Mouse (Mus musculus) ES-Bruce4 (cell line): ENCODE data around the gene Ppp1r14c. TPM values are rescaled to one million over a fixed set of nuclear protein-coding genes. Genes with fewer than 3 reads are reported as not detected.

Experiments used
- H3K27ac ChIP-seq: 2 replicates; pipeline ENCODE4 v1.5.1; 2012; ENCODE audit warnings: low read length, inconsistent platforms; ENCODE audit not compliant: insufficient read depth
- H3K27me3 ChIP-seq: 2 replicates; pipeline ENCODE4 v1.6.1; 2012; ENCODE audit warnings: mild to moderate bottlenecking, low read length, inconsistent platforms; ENCODE audit not compliant: control insufficient read depth, poor library complexity, insufficient read depth, severe bottlenecking
- H3K36me3 ChIP-seq: 2 replicates; pipeline ENCODE4 v1.6.1; 2012; ENCODE audit warnings: inconsistent platforms, mild to moderate bottlenecking, low read length, moderate library complexity; ENCODE audit not compliant: control insufficient read depth, poor library complexity, insufficient read depth, severe bottlenecking
- H3K4me1 ChIP-seq: one replicate; pipeline ENCODE4 v1.8.1; 2011; ENCODE audit warnings: low read length; ENCODE audit not compliant: control insufficient read depth, insufficient read depth
- H3K4me3 ChIP-seq: 2 replicates; pipeline ENCODE4 v1.5.1; 2011; ENCODE audit warnings: low read depth, mild to moderate bottlenecking, low read length
- H3K9ac ChIP-seq: 2 replicates; pipeline ENCODE4 v1.6.1; 2012; ENCODE audit warnings: low read depth, mild to moderate bottlenecking, inconsistent platforms; ENCODE audit not compliant: poor library complexity, severe bottlenecking
- H3K9me3 ChIP-seq: replicated peaks from 2 replicates; pipeline ENCODE4 v1.6.1; 2012; ENCODE audit warnings: mild to moderate bottlenecking, low read length, inconsistent platforms; ENCODE audit not compliant: control insufficient read depth, poor library complexity, insufficient read depth, severe bottlenecking
- CTCF ChIP-seq: IDR thresholded peaks from one replicate; pipeline ENCODE4 v1.8.1; 2011; ENCODE audit warnings: low read depth, low read length
- EP300 ChIP-seq: IDR thresholded peaks from 2 replicates; pipeline ENCODE4 v1.6.1; 2011; ENCODE audit warnings: low read depth, low read length; ENCODE audit not compliant: insufficient read depth
- POLR2A ChIP-seq: IDR thresholded peaks from one replicate; pipeline ENCODE4 v1.8.1; 2011; ENCODE audit warnings: low read length; ENCODE audit not compliant: insufficient read depth
- polyA plus RNA-seq: library from polyadenylated mRNA; stranded (reverse); fragments of >200 nt; gene quantifications from 2 replicates; pipeline ENCODE4 v1.2.4, GENCODE M21; 2011; ENCODE audit warnings: low read depth; ENCODE audit not compliant: missing spikeins, insufficient read depth, insufficient read length

Gene Ppp1r14c
- polyA plus RNA-seq, 1 experiment: 8.7 TPM

GRCm38 (mm10) chr10:3512620-3513305 is 146.9 kb downstream of the Ppp1r14c start:
- TF ChIP-seq EP300 (no peak), CTCF (peak; percentile 3)
- Histone ChIP-seq H3K4me3 (no peak overlapping the region), H3K9ac (no peak overlapping the region), H3K4me1 (no peaks in the 10 kb centered on the region), H3K27me3 (no peaks in the 10 kb centered on the region), H3K9me3 (no peaks in the 10 kb centered on the region), H3K36me3 (no peaks in the 10 kb centered on the region), H3K27ac (no peak overlapping the region)

- TF ChIP-seq POLR2A (no peak), CTCF (no peak), EP300 (no peak)
- Histone ChIP-seq H3K9ac (no peak overlapping the region), H3K4me3 (no peak overlapping the region), H3K27ac (no peak overlapping the region), H3K36me3 (no peaks in the 10 kb centered on the region), H3K4me1 (no peaks in the 10 kb centered on the region), H3K27me3 (no peaks in the 10 kb centered on the region), H3K9me3 (no peaks in the 10 kb centered on the region)
Measured at GRCm38 (mm10) chr10:3513947-3514346, 148.1 kb downstream of the Ppp1r14c start.

Other genes with a start within 250 kb of the Ppp1r14c start
- 1.4 and 1.9 TPM in 2 replicates for gene H60c, start 98.3 kb upstream of the Ppp1r14c start, polyA plus RNA-seq
- gene Iyd, start 174.2 kb downstream of the Ppp1r14c start, polyA plus RNA-seq: not detected in 2 replicates